8 mouse cellular contexts compared by ENCODE assay signal in genomic region chr6:58831232-58832009, GRCm38 (mm10). TPM values are rescaled to one million over a fixed set of nuclear protein-coding genes. Genes with fewer than 3 reads are reported as not detected.
DNase-seq lines count a peak whose midpoint lies in the region; ATAC-seq and TF ChIP-seq lines count a peak whose summit lies in the region.

Gene Herc3 (plus strand): TSS chr6:58831465.

- H3K9me3 ChIP-seq in heart, embryonic 10.5 days, result no peaks in the 10 kb centered on the region
- no peaks in the 10 kb centered on the region for H3K9me3 ChIP-seq in kidney, embryonic 15.5 days (replicated peaks)
- H3K9me3 ChIP-seq in liver, embryonic 13.5 days (replicated peaks), result no peaks in the 10 kb centered on the region
- no peaks in the 10 kb centered on the region for H3K9me3 ChIP-seq in stomach, embryonic 16.5 days (replicated peaks; ENCODE audit: control insufficient read depth, low read length)

- peak; percentile 86 for DNase-seq in CD4-positive helper T cell, adult 2 months (ENCODE audit: low read depth, low spot score)
- peak; percentile 90 for DNase-seq in heart, embryonic 10.5 days (ENCODE audit: low spot score)
- peak; percentile 67 for DNase-seq in liver, embryonic 13.5 days
- peak; percentile 73 for DNase-seq in neural tube, embryonic 10.5 days (ENCODE audit: extremely low spot score, low spot score)

- peak within 1 kb of the TSS; percentile 95 for H3K4me3 ChIP-seq in bone marrow macrophage, adult 2 months (ENCODE audit: insufficient read depth, low read length)
- H3K4me3 ChIP-seq in embryonic fibroblast, embryonic 13.5 days (ENCODE audit: insufficient read depth, low read length), result peak within 1 kb of the TSS; percentile 89
- peak within 1 kb of the TSS; percentile 86 for H3K4me3 ChIP-seq in heart, embryonic 10.5 days
- peak within 1 kb of the TSS; percentile 90 for H3K4me3 ChIP-seq in kidney, embryonic 15.5 days (replicated peaks)
- H3K4me3 ChIP-seq in liver, embryonic 13.5 days (replicated peaks), result peak within 1 kb of the TSS; percentile 80
- peak within 1 kb of the TSS; percentile 84 for H3K4me3 ChIP-seq in stomach, embryonic 16.5 days (replicated peaks; ENCODE audit: low read length)

- peak within 1 kb of the TSS; percentile 63 for H3K27ac ChIP-seq in bone marrow macrophage, adult 2 months (ENCODE audit: insufficient read depth, low read depth, low read length)
- H3K27ac ChIP-seq in embryonic fibroblast, embryonic 13.5 days (ENCODE audit: insufficient read depth, low read length), result no peak within 1 kb of the TSS
- peak within 1 kb of the TSS; percentile 93 for H3K27ac ChIP-seq in heart, embryonic 10.5 days
- peak within 1 kb of the TSS; percentile 93 for H3K27ac ChIP-seq in kidney, embryonic 15.5 days
- peak within 1 kb of the TSS; percentile 71 for H3K27ac ChIP-seq in liver, embryonic 13.5 days
- H3K27ac ChIP-seq in stomach, embryonic 16.5 days (ENCODE audit: low read length), result peak within 1 kb of the TSS; percentile 83

- ATAC-seq in kidney, embryonic 15.5 days (replicated peaks; ENCODE audit: low FRiP score), result peak; percentile 94
- ATAC-seq in liver, embryonic 13.5 days (ENCODE audit: low read depth), result peak; percentile 88
- peak; percentile 92 for ATAC-seq in stomach, embryonic 16.5 days (ENCODE audit: insufficient read depth, low FRiP score)

- WGBS in heart, embryonic 10.5 days, result under 1% methylated on average over 82 of the region's 83 CpGs
- 1% methylated on average over 78 of the region's 83 CpGs for WGBS in kidney, embryonic 15.5 days
- under 1% methylated on average over 83 of the region's 83 CpGs for whole genome bisulfite sequencing in liver, embryonic 13.5 days (ENCODE audit: insufficient replicate concordance)
- WGBS in stomach, embryonic 16.5 days, result under 1% methylated on average over 74 of the region's 83 CpGs

- no peak for TF ChIP-seq CTCF in bone marrow macrophage, adult 2 months (IDR thresholded peaks at IDR 0.05; ENCODE audit: low read depth, low read length)
- no peak for TF ChIP-seq CTCF in embryonic fibroblast, embryonic 13.5 days (IDR thresholded peaks at IDR 0.05; ENCODE audit: borderline replicate concordance, insufficient read depth, low read length)

- no peaks in the 10 kb centered on the region for H3K27me3 ChIP-seq in heart, embryonic 10.5 days (ENCODE audit: insufficient read depth, poor library complexity, severe bottlenecking)
- H3K27me3 ChIP-seq in kidney, embryonic 15.5 days, result no peaks in the 10 kb centered on the region
- no peaks in the 10 kb centered on the region for H3K27me3 ChIP-seq in liver, embryonic 13.5 days
- H3K27me3 ChIP-seq in stomach, embryonic 16.5 days (ENCODE audit: control insufficient read depth, insufficient read depth, low read length), result no peaks in the 10 kb centered on the region

- no peak for TF ChIP-seq POLR2A in bone marrow macrophage, adult 2 months (IDR thresholded peaks at IDR 0.05; ENCODE audit: borderline replicate concordance, low read depth, low read length)
- peak; percentile 57 for TF ChIP-seq POLR2A in embryonic fibroblast, embryonic 13.5 days (IDR thresholded peaks at IDR 0.05; ENCODE audit: low read depth, low read length)

- H3K9ac ChIP-seq in kidney, embryonic 15.5 days, result peak within 1 kb of the TSS; percentile 66
- peak within 1 kb of the TSS; percentile 74 for H3K9ac ChIP-seq in liver, embryonic 13.5 days
- peak within 1 kb of the TSS; percentile 82 for H3K9ac ChIP-seq in stomach, embryonic 16.5 days (ENCODE audit: low read length)

- H3K4me2 ChIP-seq in kidney, embryonic 15.5 days, result peak within 1 kb of the TSS; percentile 91
- peak within 1 kb of the TSS; percentile 93 for H3K4me2 ChIP-seq in liver, embryonic 13.5 days
- H3K4me2 ChIP-seq in stomach, embryonic 16.5 days (ENCODE audit: low read depth, low read length), result peak within 1 kb of the TSS; percentile 83

- H3K4me1 ChIP-seq in bone marrow macrophage, adult 2 months (ENCODE audit: control insufficient read depth, insufficient read depth, low read length), result peaks cover 14% of the 10 kb centered on the region
- peaks cover 7% of the 10 kb centered on the region for H3K4me1 ChIP-seq in embryonic fibroblast, embryonic 13.5 days (ENCODE audit: control insufficient read depth, insufficient read depth, low read length)
- H3K4me1 ChIP-seq in heart, embryonic 10.5 days, result 0 out of 2 replicates have a peak, but pooled peaks cover 4% of the 10 kb centered on the region
- 0 out of 2 replicates have a peak, but pooled peaks cover 3% of the 10 kb centered on the region for H3K4me1 ChIP-seq in kidney, embryonic 15.5 days
- H3K4me1 ChIP-seq in liver, embryonic 13.5 days (replicated peaks), result peaks cover 20% of the 10 kb centered on the region
- H3K4me1 ChIP-seq in stomach, embryonic 16.5 days (ENCODE audit: control insufficient read depth, insufficient read depth, low read length), result peaks cover 3% of the 10 kb centered on the region

- no peaks in the 10 kb centered on the region for H3K36me3 ChIP-seq in heart, embryonic 10.5 days
- H3K36me3 ChIP-seq in kidney, embryonic 15.5 days, result no peaks in the 10 kb centered on the region
- H3K36me3 ChIP-seq in liver, embryonic 13.5 days, result no peaks in the 10 kb centered on the region
- no peaks in the 10 kb centered on the region for H3K36me3 ChIP-seq in stomach, embryonic 16.5 days (ENCODE audit: control insufficient read depth, insufficient read depth, low read length)

RNA-seq across cellular contexts. Expression of gene Herc3, which starts in this region (rescaled TPM):
- 23.5 and 25.7 TPM in 2 replicates for polyA plus RNA-seq in bone marrow macrophage, adult 2 months (2012; ENCODE audit: insufficient read depth, insufficient read length, missing spikeins)
- polyA plus RNA-seq in embryonic fibroblast, embryonic 13.5 days (2011; ENCODE audit: insufficient read length, low read depth, missing spikeins), result 13.5 and 16.7 TPM in 2 replicates
- 9.1 and 17.3 TPM in 2 replicates for polyA plus RNA-seq in heart, embryonic 10.5 days (2016; fragmentation: Nextera tagmentation; extraction: Ambion mirVana)
- polyA plus RNA-seq in kidney, embryonic 15.5 days (2015; fragmentation: Nextera tagmentation; extraction: Ambion mirVana), result 8.6 and 10.2 TPM in 2 replicates
- polyA plus RNA-seq in liver, embryonic 13.5 days (2015; fragmentation: Nextera tagmentation; extraction: Ambion mirVana), result 1.8 and 2.1 TPM in 2 replicates
- polyA plus RNA-seq in stomach, embryonic 16.5 days (2015; fragmentation: Nextera tagmentation; extraction: Ambion mirVana), result 10.1 and 10.3 TPM in 2 replicates
